Mouse (Mus musculus): Measurements from ENCODE around the gene Lrp6.

DNA sequence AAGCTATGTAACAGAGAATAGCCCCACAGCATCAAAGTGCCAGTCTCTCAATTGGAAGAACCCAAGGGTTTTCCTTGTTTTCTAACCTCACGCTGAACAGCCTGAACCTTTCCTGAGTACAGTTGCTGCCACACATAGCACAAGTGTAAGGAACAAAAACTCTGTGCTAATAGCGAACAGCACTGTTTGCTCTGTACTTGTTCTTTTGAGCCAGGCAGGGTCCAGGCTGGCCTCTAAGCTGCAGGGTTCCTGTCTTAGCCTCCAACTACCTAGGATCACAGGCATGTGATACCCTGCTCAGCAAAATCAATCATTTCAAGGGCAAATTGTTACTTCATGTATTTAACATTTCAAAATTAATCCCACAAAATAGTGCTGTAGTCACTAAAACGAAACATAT is 7.1 kb downstream of the Lrp6 start:
- TF ChIP-seq POLR2A (IDR thresholded peaks at IDR 0.05; ENCODE audit: control insufficient read depth, low read depth, low read length) = no peak
- no peak for TF ChIP-seq CTCF (IDR thresholded peaks at IDR 0.05; ENCODE audit: control insufficient read depth, insufficient read depth, insufficient replicate concordance, low read depth, low read length)
